Mouse (Mus musculus): ENCODE results near the gene Ccl2.

- TF ChIP-seq POLR2A (IDR thresholded peaks at IDR 0.05; ENCODE audit: extremely low read depth, insufficient read depth, low read length) (no peak), CTCF (IDR thresholded peaks at IDR 0.05; ENCODE audit: extremely low read depth, insufficient read depth, low read length) (no peak)
These were observed 5.2 kb upstream of the Ccl2 start for GRCm38 (mm10) chr11:82030171-82030570.
